Comparison of ENCODE assay signal across 8 mouse cellular contexts in genomic region chr19:19110793-19111427, GRCm38 (mm10). TPM values are rescaled to one million over a fixed set of nuclear protein-coding genes. Genes with fewer than 3 reads are reported as not detected.
DNase-seq lines count a peak whose midpoint lies in the region; TF ChIP-seq lines count a peak whose summit lies in the region.

Gene Rorb, minus strand, starts transcription at chr19:19111196.

- H3K4me3 ChIP-seq in left cerebral cortex, adult 2 months = peak within 1 kb of the TSS; percentile 69

- TF ChIP-seq CTCF in left cerebral cortex, adult 2 months (IDR thresholded peaks at IDR 0.05) = no peak

- DNase-seq in adrenal gland, adult 8-10 months = peak; percentile 72
- DNase-seq in embryo, embryonic 10 days (ENCODE audit: low spot score) = peak; percentile 93
- peak; percentile 80 for DNase-seq in gastrocnemius, postnatal 14 days
- peak; percentile 58 for DNase-seq in induced T-regulatory cell, adult 2 months (ENCODE audit: low read depth)
- DNase-seq in left cerebral cortex, adult 2 months (ENCODE audit: extremely low spot score in 1 of 2, low spot score in 2 of 2) = peak; percentile 84 to 87
- DNase-seq in lung, postnatal 4 days = peak; percentile 83 to 88
- DNase-seq in right cerebral cortex, postnatal 14 days = peak; percentile 80
- DNase-seq in adipocyte (ENCODE audit: low spot score) = no peak

- peak within 1 kb of the TSS; percentile 83 for H3K27ac ChIP-seq in left cerebral cortex, adult 2 months

- intact Hi-C loops in gastrocnemius, postnatal 14 days (cut with DNase I; ENCODE audit: low total_unique reads) = no loop called here
- intact Hi-C loops in left cerebral cortex, adult 2 months (cut with DNase I) = loop anchor here (2.0 to 5.0 kb wide), 4 partner anchors 69 to 1234 kb away; no protein-coding TSS in a partner anchor

RNA-seq across cellular contexts. Expression of gene Rorb, which starts in this region (rescaled TPM):
- total RNA-seq in adrenal gland, adult 8-10 months (2022) = under 1 TPM; 0.46 to 1.00 (median 0.54) TPM
- under 1 TPM; 0.23 to 0.33 TPM for total RNA-seq in gastrocnemius, postnatal 14 days (2021)
- 10 to 100 TPM; 53.6 to 55.1 TPM for total RNA-seq in left cerebral cortex, adult 2 months (2021)

Comparison
In these comparisons a context has a peak if more than half of its experiments do, and no peak if none do; other contexts are left out.
1. RNA of gene Rorb (total RNA-seq): 53.6 to 55.1 TPM in left cerebral cortex, adult 2 months; 0.46 to 1.00 TPM in adrenal gland, adult 8-10 months and 0.23 to 0.33 TPM in gastrocnemius, postnatal 14 days; every median in the first group is over 10 times any median in the second.
2. Peak in DNase-seq in adrenal gland, adult 8-10 months; RNA of the gene not detected or under 1 TPM.
3. Peak in DNase-seq in gastrocnemius, postnatal 14 days; RNA of the gene not detected or under 1 TPM.